Mouse (Mus musculus) right cerebral cortex, postnatal 10 days (tissue): ENCODE data around the gene Cadm3.

Experiments used
- DNase-seq, 2 experiments: peaks; one replicate each; pipeline ENCODE4 v3.0.0; 2021; ENCODE audit warnings: low spot score in 2 of 2

Cadm3 gene

GRCm38 (mm10) chr1:173359590-173360290, 7.8 kb downstream of the Cadm3 start:
- DNase-seq = no peak

GRCm38 (mm10) chr1:173357799-173358198, 9.7 kb downstream of the Cadm3 start:
- peak in 1 of 2 experiments; percentile 46 for DNase-seq

- DNase-seq = no peak
Observed at GRCm38 (mm10) chr1:173356699-173357098, 10.8 kb downstream of the Cadm3 start.

GRCm38 (mm10) chr1:173355107-173355846, 12.2 kb downstream of the Cadm3 start:
- DNase-seq = no peak

GRCm38 (mm10) chr1:173350372-173350957, 17.0 kb downstream of the Cadm3 start, which contains the start of gene Aim2:
Gene Aim2, plus strand, starts transcription at chr1:173350879.
- no peak for DNase-seq

GRCm38 (mm10) chr1:173349946-173350345, 17.5 kb downstream of the Cadm3 start:
- DNase-seq = peak in 1 of 2 experiments; percentile 59

- DNase-seq = no peak
Observed at GRCm38 (mm10) chr1:173349192-173349591, 18.3 kb downstream of the Cadm3 start.

GRCm38 (mm10) chr1:173348527-173348926, 19.0 kb downstream of the Cadm3 start:
- no peak for DNase-seq

GRCm38 (mm10) chr1:173345112-173345511, 22.4 kb downstream of the Cadm3 start:
- DNase-seq = no peak

GRCm38 (mm10) chr1:173343934-173344333, 23.6 kb downstream of the Cadm3 start:
- no peak for DNase-seq

GRCm38 (mm10) chr1:173342425-173342824, 25.1 kb downstream of the Cadm3 start:
- DNase-seq = peak in 1 of 2 experiments; percentile 1

- DNase-seq = peak in 1 of 2 experiments; percentile 75
Observed at GRCm38 (mm10) chr1:173339543-173339942, 28.0 kb downstream of the Cadm3 start.

- no peak for DNase-seq
Observed at GRCm38 (mm10) chr1:173337008-173337407, 30.5 kb downstream of the Cadm3 start.

GRCm38 (mm10) chr1:173335903-173336302, 31.6 kb downstream of the Cadm3 start:
- no peak for DNase-seq

GRCm38 (mm10) chr1:173333312-173334253, 33.9 kb downstream of the Cadm3 start, which contains the start of gene Ackr1:
Gene Ackr1, minus strand, starts transcription at chr1:173333750.
- no peak for DNase-seq

- no peak for DNase-seq
Observed at GRCm38 (mm10) chr1:173332418-173332817, 35.1 kb downstream of the Cadm3 start.

- DNase-seq = peak; percentile 62 to 67
Observed at GRCm38 (mm10) chr1:173329743-173330142, 37.8 kb downstream of the Cadm3 start.

- no peak for DNase-seq
Observed at GRCm38 (mm10) chr1:173329185-173329584, 38.3 kb downstream of the Cadm3 start.

GRCm38 (mm10) chr1:173328446-173328845, 39.0 kb downstream of the Cadm3 start:
- DNase-seq = no peak

GRCm38 (mm10) chr1:173326552-173326951, 40.9 kb downstream of the Cadm3 start:
- DNase-seq = no peak

GRCm38 (mm10) chr1:173325395-173325794, 42.1 kb downstream of the Cadm3 start:
- no peak for DNase-seq
